Mouse (Mus musculus) E14TG2a.4 (cell line): Measurements from ENCODE around the gene Mas1.

Experiments used
- CTCF ChIP-seq: conservative IDR thresholded peaks from 2 replicates; pipeline ENCODE4 v1.5.1; 2014; ENCODE audit warnings: low read length
- NANOG ChIP-seq: IDR thresholded peaks from 2 replicates; pipeline ENCODE4 v1.6.1; 2014; ENCODE audit warnings: borderline replicate concordance, low read length, mixed read lengths

DNA sequence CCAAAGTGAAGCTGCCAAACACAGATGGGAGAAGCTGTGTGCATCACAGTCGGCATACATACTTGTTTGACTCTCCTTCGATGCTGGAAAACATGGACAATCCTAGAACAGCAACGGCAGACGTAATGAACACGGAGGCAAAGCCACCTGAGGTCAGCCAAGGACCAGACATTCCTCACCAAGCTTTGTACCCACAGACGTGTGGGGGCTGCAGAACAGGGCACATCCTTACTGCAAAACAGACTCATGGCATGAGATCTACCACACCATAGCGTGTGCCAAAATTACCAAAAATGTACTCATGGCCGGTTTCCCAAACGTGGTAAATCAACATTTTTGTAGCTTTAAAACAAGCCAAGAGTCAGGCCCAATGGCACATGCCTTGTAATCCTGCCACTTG is 38.5 kb upstream of the Mas1 start:
- TF ChIP-seq CTCF, result no peak
- no peak for TF ChIP-seq NANOG
